Mouse (Mus musculus) adrenal gland, adult 2 months (tissue): ENCODE measurements around the gene Grid2ip. TPM values are rescaled to one million over a fixed set of nuclear protein-coding genes. Genes with fewer than 3 reads are reported as not detected.
A peak's percentile ranks its signal among the peaks of the same experiment; 100 is the strongest.

Experiments
- DNase-seq: peaks from one replicate; pipeline ENCODE4 v3.0.0; 2021
- long read RNA-seq: library from polyadenylated mRNA; stranded (forward); transcript quantifications from one replicate; pipeline ENCODE4 v2.0.0, GENCODE M21; 2021
- polyA plus RNA-seq: library from polyadenylated mRNA; depleted of rRNA; stranded (reverse); fragments of >200 nt; gene quantifications from 2 replicates; pipeline ENCODE4 v1.2.3, GENCODE M21; 2012; rRNA removed
- total RNA-seq, 2 experiments: library from RNA; stranded (reverse); gene quantifications; 2 replicates each; pipeline ENCODE4 v1.2.3; 2021

The Grid2ip gene
- total RNA-seq (under 1 TPM; 0.24 to 0.29 TPM), polyA plus RNA-seq (0.40 and 1.1 TPM in 2 replicates)
- long read RNA-seq, result 0 reads

- peak; percentile 10 for DNase-seq
Measured at GRCm38 (mm10) chr5:143356686-143357388, at the start of gene Grid2ip. TSS of gene Grid2ip (plus strand) at chr5:143357338.

GRCm38 (mm10) chr5:143308825-143309224, 48.3 kb upstream of the Grid2ip start:
- DNase-seq, result no peak

- no peak for DNase-seq
Measured at GRCm38 (mm10) chr5:143309916-143310315, 47.2 kb upstream of the Grid2ip start.

GRCm38 (mm10) chr5:143311886-143312285, 45.3 kb upstream of the Grid2ip start:
- DNase-seq, result peak; percentile 62

- peak; percentile 24 for DNase-seq
Measured at GRCm38 (mm10) chr5:143314183-143314729, 42.9 kb upstream of the Grid2ip start.

GRCm38 (mm10) chr5:143314730-143315513, 42.2 kb upstream of the Grid2ip start, which contains the start of gene E130309D02Rik:
TSS of gene E130309D02Rik (minus strand) at chr5:143315360.
- DNase-seq, result peak; percentile 92

- DNase-seq, result no peak
Measured at GRCm38 (mm10) chr5:143315514-143315888, 41.6 kb upstream of the Grid2ip start.

GRCm38 (mm10) chr5:143316605-143317287, 40.4 kb upstream of the Grid2ip start:
- DNase-seq, result peak; percentile 81

- peak; percentile 80 for DNase-seq
Measured at GRCm38 (mm10) chr5:143317288-143317610, 39.9 kb upstream of the Grid2ip start.

GRCm38 (mm10) chr5:143328690-143329495, 28.2 kb upstream of the Grid2ip start, which contains the start of gene Zdhhc4:
TSS of gene Zdhhc4 (minus strand) at chr5:143329256.
- peak; percentile 94 for DNase-seq

GRCm38 (mm10) chr5:143333872-143334271, 23.3 kb upstream of the Grid2ip start:
- DNase-seq, result peak; percentile 68

GRCm38 (mm10) chr5:143334418-143335088, 22.6 kb upstream of the Grid2ip start:
- DNase-seq, result no peak

GRCm38 (mm10) chr5:143335089-143335460, 22.1 kb upstream of the Grid2ip start:
- peak; percentile 62 for DNase-seq

GRCm38 (mm10) chr5:143336559-143336958, 20.6 kb upstream of the Grid2ip start:
- no peak for DNase-seq

GRCm38 (mm10) chr5:143339603-143340002, 17.5 kb upstream of the Grid2ip start:
- DNase-seq, result no peak

GRCm38 (mm10) chr5:143346367-143346766, 10.8 kb upstream of the Grid2ip start:
- DNase-seq, result no peak

GRCm38 (mm10) chr5:143356017-143356416, 1.1 kb upstream of the Grid2ip start:
- no peak for DNase-seq

GRCm38 (mm10) chr5:143357564-143357963, 426 bp downstream of the Grid2ip start:
- no peak for DNase-seq

GRCm38 (mm10) chr5:143359263-143359662, 2.1 kb downstream of the Grid2ip start:
- DNase-seq, result no peak

GRCm38 (mm10) chr5:143360000-143360399, 2.9 kb downstream of the Grid2ip start:
- DNase-seq, result peak; percentile 11

- DNase-seq, result no peak
Measured at GRCm38 (mm10) chr5:143361428-143361827, 4.3 kb downstream of the Grid2ip start.
